Mouse (Mus musculus): ENCODE data around the gene Rrp12.
"Not testable (repeated sequence)": the region's sequence is repeated elsewhere in the genome, so short reads cannot be mapped to it uniquely, and the experiment has no call there.

The Rrp12 gene

DNA sequence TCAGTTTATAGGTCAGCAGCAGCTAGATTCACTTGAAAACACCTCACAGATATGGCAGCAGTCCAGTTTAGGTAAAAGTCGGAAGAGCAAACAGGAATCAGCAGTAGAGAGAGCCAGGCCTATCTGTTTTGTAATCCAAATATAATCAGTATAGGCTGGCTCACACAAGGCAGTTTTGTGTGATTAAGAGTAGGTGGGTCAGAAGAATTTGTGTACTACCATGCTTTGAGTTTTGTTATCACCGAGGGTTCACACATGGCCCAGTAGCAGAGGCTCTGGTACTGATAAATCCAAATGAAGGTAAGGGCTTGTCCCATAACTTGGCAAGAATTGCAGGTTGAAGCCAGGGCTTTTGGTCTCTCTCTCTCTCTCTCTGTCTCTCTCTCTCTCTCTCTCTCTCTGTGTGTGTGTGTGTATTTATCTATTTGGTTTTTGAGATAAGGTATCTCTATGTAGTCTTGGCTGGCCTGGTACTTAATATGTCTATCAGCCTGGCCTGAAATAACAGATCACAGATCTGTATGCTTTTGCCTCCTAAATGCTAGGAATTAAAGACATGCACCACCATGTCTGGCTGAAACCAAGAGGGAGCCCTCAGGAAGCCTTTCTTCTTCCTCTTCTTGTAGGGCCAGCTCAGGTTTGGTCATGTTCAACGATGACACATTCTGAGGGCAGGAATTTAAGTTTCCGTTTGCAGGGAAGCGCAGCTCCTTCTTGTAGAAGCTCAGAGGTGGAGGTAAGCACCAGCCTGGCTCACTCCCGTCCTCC is 10.5 kb upstream of the Rrp12 start:
- no peak for DNase-seq (ENCODE audit: low read depth, low spot score)

DNA sequence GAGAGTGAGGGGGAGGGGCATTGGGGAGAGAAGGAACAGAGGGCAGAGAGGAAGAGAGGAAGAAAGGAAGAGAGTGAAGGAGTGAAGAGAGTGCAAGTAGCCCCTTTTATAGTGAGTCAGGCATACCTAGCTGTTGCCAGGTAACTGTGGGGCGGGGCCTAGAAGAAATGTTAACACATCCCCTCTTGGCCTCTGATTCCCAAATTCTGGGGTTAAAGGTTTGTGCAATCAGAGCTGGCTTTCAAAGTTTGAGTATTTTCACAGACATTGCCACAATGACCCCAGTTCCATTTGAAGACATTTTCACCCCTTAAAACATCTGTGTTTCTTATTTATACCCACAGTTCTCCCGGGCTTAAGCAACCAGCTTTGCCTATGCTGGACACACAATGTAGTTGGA is 9.3 kb upstream of the Rrp12 start:
- DNase-seq (ENCODE audit: low read depth, low spot score) = no peak

DNA sequence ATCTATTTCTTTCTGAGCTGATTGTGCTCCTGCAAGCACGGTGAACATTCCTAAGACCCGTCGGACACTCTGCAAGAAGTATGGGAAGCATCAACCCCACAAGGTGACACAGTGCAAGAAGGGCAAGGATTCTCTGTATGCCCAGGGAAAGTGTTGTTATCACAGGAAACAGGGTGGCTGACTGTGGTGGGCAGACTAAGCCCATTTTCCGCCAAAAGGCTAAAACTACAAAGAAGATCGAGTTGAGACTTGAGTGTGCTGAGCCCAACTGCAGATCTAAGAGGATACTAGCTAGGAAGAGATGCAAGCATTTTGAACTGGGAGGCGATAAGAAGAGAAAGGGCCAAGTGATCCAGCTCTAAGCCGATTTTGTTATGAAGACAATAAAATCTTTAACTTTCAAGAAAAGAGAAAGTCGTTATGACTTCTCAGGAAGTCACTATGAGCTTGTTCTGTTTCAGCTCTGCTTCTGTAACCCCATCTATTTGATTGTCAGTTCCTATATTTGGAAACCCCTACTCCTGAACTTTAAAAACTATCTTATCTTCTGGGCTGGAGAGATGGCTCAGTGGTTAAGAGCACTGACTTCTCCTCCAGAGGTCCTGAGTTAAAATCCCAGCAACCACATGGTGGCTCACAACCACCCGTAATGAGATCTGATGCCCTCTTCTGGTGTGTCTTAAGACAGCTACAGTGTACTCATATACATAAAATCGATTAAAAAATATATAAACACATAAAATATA is 7.0 kb upstream of the Rrp12 start:
- DNase-seq (ENCODE audit: low read depth, low spot score) = no peak

DNA sequence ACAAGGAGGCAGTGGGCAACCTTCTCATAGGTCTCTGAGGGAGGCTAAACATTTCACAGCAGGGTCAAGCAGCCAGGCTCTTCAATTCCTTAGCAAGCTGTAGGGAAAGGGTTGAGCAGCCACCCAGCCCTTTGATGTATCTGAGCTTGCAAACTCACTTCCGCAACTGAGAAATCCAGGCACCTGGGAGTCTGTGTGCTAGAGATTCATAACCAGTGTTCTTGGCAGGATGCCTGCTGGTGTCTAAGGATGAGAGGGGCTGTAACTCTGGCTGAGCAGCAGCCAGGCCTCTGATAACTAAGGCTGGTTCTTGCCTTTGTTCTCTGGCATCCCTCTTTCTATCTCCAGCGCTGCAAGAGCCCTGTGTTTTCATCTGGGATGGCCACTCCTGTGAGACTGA is 5.7 kb upstream of the Rrp12 start:
- DNase-seq (ENCODE audit: low read depth, low spot score) = no peak

DNA sequence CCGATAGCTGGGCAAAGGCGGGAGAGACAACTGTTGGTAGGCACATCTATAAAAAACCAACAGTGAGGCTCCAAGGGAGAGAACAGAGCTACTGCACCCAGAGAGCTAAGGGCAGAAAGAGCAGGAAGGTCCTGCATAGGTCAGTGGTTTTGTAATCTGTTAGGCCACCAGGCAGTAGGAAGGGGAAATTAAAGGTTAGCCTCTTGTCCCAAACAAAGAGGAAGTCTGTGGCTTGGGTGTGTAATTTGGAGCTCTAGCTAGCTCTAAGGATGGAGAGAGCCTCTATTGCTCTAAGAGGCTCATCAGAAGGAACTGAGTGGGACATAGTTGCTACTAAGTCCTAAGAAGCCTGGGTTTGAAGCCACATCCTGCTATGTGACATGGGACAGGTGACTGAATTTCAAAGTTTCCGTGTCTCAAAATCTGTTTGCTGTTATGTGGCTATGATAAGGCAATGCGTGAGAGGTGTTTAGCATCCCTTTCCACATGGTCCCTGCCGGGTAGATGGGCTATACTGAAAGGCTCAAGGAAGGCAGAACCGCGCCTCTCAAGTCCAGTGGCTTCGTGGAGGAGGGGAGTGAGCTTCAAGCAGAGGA is 4.6 kb upstream of the Rrp12 start:
- no peak for DNase-seq (ENCODE audit: low read depth, low spot score)

DNA sequence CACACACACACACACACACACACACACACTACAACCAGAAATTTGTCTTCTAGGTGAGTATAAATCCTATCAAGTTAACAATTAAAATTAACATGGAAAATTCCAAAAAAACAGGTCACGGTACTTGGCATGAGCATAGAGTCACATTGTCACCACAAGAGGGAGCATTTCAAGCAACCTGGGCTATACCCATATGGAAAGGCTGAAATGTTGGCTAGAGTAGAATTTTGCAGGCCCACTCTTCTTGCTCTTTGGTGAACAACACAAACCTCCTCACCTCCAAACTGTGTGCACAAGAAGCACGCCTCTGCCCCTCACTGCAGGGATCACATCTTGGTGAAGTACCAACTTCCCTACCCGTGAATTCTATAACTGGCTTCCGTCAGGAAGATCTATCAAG is 2.9 kb upstream of the Rrp12 start:
- DNase-seq (ENCODE audit: low read depth, low spot score) = peak; percentile 44

DNA sequence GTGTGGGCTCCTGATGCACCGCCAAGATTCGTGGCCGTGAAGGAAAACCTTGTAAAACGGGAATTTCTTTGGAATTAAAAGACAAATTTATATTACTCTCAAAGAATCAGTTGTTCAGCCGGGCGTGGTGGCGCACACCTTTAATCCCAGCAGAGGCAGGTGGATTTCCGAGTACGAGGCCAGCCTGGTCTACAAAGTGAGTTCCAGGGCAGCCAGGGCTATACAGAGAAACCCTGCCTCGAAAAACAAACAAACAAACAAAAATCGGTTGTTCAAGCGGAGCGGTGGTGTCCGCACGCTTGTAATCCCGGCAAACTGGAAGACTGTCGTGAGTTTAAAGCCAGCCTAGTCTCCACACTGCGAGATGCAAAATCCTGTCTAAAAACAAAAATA is 342 bp upstream of the Rrp12 start:
- no peak for DNase-seq (ENCODE audit: low read depth, low spot score)

DNA sequence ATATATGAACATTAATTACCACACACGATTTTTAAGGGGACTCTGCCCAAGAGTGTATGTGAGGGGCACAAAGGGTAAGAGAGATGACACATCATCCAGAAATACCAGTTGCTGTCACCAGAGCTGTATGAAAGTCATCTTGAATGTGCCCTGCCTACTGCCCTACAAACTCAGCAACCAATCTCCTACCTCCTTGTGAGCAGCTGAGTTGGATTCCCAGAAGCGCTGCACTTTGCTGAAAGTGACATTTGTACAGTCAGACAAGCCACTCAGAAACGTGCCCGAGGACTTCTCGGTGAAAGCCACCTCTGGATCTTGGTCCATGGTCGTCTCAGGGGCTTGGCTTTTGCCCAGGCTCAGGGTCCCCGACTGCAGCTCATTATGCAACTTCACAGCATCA is 1.0 kb downstream of the Rrp12 start:
- DNase-seq (ENCODE audit: low read depth, low spot score) = peak; percentile 49

DNA sequence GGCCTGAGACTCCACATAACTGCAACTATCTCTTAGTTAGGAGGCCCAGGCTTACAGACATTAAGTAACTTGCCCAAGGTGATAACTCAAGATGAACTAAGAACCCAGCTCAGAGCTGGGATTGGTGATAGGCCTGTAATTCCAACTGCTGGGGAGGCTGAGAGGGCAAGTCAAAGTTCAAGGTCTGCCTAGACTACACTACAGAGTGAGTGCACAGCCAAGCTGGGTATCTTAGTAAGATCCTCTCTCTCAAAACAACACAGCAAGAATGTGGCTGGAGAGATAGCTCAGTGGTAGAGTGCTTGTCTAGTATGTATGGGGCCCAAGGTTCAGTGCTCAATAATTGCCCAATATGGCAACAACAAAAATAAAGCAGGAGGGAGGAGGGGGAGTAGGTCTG is 7.8 kb downstream of the Rrp12 start:
- peak; percentile 59 for DNase-seq (ENCODE audit: low read depth, low spot score)

DNA sequence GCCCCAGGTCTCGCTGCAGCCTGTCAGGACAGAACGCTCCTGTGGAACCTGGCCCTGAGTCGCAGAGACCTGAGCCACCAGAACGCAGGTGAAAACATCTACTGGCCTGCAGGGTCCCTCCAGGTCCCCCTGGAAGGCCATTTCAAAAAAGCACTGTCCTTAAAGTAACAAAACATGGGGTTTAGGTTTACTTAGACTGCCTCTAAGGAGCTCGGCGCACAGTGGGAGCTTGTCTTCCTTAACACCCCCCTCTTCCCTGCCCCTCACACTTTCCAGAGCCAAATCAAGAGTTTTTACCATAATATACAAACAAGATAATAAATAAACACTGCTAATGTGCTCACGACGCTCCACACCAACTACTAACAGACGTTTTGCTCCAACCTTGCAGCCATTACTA is 12.1 kb downstream of the Rrp12 start:
- DNase-seq (ENCODE audit: low read depth, low spot score) = no peak

DNA sequence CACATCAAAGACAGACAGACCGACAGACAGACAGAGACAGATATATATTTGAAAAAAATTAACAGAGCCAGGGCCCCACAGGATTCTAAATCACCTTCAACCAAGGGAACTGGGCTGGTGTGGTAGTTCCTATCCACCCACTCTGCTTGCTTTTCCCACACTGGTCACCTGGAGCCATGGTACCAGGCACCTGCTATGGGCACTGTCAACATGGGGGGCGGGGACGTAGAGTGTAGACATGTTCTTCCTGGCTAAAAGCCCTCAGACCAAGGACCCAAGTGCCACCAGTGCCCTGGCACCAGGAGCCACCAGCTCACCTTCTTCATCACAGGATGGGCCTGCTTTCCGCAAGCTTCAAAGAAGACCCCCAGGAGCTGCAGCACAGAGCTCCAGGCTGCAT is 14.1 kb downstream of the Rrp12 start:
- DNase-seq (ENCODE audit: low read depth, low spot score) = no peak

DNA sequence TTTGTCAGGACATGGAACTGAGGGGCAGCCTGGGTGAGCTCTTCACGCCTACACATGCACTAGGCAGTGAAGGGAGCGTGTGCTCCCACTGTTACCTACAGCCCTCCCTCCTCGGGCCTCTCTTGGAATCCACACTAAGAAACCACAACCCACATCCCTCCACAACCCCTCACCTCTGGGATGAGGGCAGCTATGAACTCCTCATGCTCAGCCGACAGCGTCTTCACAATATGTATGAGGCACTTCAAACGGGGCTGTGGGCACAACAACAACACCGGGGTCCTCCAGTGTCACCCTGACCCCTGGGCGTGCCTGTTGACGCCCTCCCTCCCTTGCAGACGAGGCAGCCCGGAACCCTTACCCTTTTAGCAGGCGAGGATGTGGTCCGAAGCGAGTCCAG is 21.6 kb downstream of the Rrp12 start:
- no peak for DNase-seq (ENCODE audit: low read depth, low spot score)

DNA sequence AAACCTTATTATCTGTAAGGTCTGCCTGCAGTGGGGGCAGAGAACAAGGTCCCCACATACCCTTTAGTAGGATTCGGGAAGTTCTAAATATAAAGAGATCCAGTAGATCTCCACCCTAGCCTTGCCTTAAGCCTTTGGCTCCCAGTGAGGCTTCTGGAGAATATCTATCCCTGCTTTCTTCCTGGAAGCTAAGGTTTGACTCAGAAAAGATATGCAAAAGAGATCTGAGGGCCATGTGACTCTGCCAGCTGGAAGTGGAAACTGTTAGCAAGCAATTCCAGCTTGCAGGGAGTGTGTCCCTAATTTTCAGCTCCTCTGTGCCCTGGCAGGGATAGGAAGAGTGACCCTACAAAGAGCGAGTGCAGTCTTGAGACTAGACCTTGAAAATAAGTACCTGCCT is 23.7 kb downstream of the Rrp12 start:
- DNase-seq (ENCODE audit: low read depth, low spot score) = no peak

DNA sequence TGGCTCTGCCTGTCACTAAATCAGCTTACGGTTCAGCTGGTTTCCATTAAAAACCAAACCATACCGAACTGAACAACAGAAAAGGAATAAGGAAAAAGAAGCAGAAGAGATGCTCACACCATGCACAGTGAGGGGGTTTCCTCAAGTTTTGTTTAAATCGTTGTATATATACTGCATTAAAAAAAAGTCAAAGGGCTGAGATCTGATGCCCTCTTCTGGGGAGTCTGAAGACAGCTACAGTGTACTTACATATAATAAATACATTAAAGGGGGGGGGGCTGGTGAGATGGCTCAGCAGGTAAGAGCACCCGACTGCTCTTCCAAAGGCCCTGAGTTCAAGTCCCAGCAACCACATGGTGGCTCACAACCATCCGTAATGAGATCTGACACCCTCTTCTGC is 26.0 kb downstream of the Rrp12 start:
- not testable (repeated sequence) for DNase-seq (ENCODE audit: low read depth, low spot score)

DNA sequence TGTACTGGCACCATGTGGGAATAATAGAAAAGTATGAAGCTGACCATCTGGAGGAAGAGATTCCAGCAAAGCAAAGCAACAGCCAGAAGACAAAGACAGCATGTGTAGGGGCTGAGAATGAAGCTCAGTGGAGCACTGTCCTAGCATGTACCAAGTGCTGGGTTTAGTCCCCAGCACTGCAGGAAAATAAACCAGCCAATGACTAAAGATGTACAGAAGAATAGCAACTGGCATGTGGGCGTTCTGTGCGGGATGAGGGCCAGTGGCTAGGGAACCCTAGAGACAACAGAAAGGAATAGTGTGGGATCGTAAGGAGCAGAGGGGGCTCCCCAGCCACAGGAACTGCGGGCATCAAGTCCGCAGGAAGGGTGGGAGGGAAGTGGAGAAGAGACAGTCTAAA is 26.7 kb downstream of the Rrp12 start:
- no peak for DNase-seq (ENCODE audit: low read depth, low spot score)

DNA sequence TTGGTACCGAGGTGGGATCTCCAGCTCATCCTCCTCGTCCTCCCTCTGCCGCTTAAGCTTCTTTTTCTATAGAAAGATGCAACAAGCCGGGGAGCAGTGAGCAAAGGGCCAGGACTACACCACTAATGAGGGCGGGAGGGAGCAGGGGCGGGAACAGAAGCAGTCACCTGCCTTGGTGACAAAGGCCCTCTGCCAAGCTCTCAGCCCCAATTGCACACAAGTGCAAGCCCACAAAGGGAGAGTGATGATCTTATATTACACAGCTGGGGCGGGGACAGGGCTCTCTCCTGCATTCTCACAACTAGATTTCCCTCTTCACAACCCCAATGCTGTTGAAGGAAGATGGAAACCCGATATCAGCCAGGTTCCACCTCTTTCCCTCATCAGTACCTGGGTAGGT is 29.3 kb downstream of the Rrp12 start:
- no peak for DNase-seq (ENCODE audit: low read depth, low spot score)

DNA sequence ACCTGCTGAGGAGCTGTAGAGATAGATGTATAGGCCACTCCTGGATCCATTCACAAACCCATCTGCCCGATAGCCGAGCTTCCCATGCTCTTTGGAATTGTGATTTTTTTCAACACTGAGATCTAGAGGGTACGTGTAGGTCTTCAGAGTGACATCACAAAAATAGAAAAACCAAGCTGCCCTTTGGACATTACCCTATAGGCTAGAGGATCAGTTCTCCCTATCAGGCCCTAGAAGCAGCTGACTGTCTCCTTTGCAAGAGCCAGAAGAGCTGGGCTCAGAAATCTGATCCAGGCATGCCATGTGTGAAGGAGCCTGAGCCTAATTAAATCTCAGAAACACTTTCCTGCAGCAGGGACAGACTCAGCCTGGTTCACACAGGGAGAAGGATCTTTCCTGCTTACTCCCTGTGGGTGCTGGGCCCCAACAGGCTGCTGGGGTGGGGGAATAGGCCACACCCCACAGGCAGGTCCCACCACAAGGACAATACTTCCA is 38.1 kb downstream of the Rrp12 start:
- DNase-seq (ENCODE audit: low read depth, low spot score) = no peak

DNA sequence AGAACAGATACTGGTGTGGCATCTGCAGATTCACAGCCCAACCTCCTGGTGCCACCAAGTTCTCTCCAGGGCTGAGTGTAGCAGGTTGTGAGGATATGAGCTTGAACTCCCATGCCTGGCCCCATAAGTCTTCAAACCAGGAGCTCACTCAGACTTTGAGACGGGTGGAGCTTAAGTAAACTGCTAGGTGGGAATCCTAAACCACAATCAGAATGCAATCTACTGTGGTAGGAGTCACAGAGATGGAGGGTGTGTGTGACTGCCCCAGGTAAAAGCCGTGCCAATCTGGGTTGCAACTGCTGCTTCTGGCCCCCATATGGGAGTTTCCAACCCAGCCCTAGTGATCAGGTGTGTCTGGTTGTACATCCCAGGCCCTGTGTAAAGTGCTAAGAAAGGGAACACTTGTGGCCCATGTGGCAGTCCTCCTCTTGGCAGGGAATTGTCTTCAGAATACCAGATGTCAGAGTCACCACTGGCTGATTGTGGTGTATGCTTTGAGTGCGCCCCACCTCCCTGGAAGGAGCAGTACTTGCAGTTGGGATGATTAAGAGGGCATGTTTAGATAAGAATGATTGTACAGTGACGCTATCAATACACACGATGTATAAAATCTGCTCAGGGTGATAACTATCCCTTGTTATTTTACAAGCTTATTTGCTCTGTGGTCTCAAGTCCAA is 38.7 kb downstream of the Rrp12 start:
- DNase-seq (ENCODE audit: low read depth, low spot score) = no peak

DNA sequence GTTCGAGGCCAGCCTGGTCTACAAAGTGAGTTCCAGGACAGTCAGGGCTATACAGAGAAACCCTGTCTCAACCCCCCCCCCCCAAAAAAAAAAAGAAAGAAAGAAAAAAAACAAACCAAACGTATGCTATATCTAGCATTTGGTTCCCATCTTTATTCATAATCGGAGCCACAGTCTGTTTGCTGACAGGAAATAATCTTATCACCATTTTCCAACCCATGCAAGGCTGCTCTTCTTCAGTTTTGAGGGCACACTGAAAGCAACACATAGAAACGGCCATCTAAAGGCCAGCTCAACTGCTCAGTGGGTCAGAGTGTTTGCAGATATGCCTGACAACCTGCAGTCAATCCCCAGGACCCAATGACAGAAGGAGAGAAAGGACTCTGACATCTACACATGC is 43.5 kb downstream of the Rrp12 start:
- DNase-seq (ENCODE audit: low read depth, low spot score) = no peak

DNA sequence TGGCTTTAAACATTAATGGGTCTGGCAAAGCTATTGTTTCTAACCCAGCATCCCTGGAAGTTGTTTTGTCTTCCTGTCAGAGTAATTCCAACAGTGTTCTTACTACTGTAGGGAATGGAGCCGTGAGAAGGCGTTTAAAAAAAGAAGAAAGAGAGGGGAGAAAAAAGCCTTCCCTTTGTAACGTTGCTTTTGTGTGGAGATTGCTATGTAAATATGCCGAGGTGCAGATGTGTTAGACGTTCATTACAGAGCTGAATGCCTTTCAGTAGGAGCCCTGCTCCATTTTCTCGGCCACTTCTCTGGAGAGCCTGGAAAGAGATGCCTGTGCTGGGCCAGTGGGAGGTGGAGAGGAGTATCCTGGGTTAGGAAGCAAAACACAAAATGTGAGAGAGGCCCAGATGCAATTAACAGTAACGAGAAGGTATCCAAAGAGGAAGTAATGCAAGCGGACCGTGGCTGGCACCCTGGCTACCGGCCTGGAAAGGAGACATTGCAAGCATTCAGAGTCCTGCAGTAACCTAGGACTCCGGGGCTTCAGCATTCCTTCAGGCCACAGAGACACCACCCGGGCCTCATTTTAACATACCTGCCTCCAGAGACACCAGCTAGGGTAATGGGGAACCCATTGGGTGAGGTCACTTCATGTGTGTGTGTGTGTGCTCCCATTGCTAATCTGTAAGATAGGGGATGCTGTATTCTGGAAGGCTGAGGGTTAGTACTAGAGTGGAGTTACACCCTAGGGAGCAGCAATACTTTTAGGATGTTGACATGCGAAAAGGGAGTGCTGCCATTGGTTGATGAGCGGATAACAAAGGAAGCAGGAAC is 45.0 kb downstream of the Rrp12 start:
- DNase-seq (ENCODE audit: low read depth, low spot score) = no peak

DNA sequence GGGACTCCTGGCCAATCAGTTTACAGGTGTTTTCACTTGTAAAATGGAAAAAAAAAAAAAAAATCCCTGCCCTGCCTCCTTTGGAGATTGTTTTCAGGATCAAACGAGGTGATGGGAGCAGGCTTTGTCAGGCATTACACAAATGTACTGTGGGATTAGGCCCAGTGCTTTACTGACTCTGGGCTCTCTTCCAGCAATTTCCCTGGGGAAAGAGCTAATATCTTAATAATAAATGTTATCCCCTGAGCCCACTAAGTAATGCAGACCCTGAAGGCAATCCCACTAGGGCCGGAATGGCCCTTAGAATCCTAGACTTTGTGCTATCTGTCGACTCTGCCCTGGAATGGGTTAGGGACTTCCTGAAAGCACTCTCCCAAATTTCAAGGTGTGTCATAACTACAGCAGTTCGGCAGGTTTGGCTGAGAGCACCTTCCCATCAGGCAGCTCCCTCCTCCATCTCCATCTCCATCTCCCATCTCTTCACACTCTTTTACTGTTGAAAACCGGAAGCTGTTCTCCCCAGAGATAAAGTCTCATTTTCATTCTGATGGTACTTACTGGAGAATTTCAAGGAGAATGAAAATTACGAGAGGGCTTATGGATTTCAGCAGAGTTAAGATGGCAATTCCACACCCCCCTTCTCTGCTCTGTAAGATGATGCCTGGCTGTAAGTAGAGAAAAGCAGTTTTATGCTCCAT is 45.8 kb downstream of the Rrp12 start:
- no peak for DNase-seq (ENCODE audit: low read depth, low spot score)

All from c-Kit-negative CD71-positive TER-119-positive erythroid progenitor cells, embryonic 14.5 days (primary cell).